19 mouse cellular contexts compared by ENCODE assay signal in the genomic region with DNA sequence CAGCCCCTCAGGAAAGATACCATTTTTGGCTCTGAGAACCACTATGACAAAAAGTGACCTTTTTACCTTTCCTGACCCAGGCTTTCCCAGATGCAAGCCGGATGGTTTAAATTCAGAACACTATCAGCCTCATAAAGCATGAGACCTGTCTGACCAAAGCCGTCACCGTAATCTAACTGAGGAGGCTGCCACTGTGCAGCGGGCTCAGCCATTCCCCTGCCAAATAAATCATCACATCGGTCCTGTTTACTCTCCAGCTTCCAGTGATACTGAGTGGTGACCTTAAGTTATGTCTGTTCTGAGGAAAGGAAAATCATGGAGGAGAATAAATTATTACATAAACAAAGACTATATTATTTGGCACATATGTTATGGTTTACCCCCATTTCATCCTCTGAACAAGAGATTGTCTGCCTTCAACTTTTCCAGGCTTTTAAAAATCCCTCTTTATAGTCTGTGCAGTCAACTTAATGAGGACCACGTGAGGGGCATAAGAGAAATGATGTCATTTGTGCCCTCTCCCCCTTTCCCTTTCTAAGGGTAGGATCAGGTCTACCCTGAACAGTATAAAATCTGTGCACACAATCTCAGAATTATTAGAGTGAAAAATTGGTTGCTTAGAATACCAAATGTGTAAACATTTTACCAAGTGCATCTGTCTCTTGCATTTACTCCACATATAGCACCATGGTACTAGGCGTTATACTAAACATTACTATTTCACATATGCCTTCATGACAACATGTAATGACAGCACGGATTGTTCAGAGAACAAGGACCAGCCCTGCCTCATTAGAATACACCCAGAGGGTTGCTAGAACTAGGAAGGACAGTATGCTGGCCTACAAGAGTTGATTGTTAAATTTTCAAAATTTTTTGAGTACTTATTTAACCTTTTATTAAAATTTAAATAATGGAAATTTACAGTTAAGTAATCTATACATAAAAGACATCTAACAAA.
DNase-seq lines count a peak whose midpoint lies in the region; ATAC-seq lines count a peak whose summit lies in the region.
"Had no signal": no experiment of that assay in that cellular context is flagged by ENCODE, and none has a peak within 500 bp of the region (broad histone marks: within the 10 kb centered on the region; RNA-seq: fewer than 3 reads in every experiment).

No protein-coding gene starts in this region.

- H3K4me3 ChIP-seq in heart, embryonic 14.5 days (ENCODE audit: control insufficient read depth in 1 of 2, insufficient read depth in 1 of 2, low read depth in 1 of 2, low read length in 2 of 2): no peak overlapping the region
- H3K4me3 ChIP-seq in lung, embryonic 16.5 days (ENCODE audit: low read length): no peak overlapping the region
- H3K4me3 ChIP-seq in forebrain, embryonic 16.5 days (replicated peaks; ENCODE audit: low read length): no peak overlapping the region
- H3K4me3 ChIP-seq in neural tube, embryonic 14.5 days (ENCODE audit: low read depth, low read length): no peak overlapping the region
- H3K4me3 ChIP-seq: limb, embryonic 15.5 days; midbrain, embryonic 10.5 days had no signal

- H3K27me3 ChIP-seq in heart, embryonic 14.5 days (ENCODE audit: control insufficient read depth, insufficient read depth, low read length): no peaks in the 10 kb centered on the region
- H3K27me3 ChIP-seq in lung, embryonic 16.5 days (ENCODE audit: control insufficient read depth, insufficient read depth, low read depth, low read length): no peaks in the 10 kb centered on the region
- H3K27me3 ChIP-seq in forebrain, embryonic 16.5 days (replicated peaks; ENCODE audit: control insufficient read depth, insufficient read depth, low read length): no peaks in the 10 kb centered on the region
- no peaks in the 10 kb centered on the region for H3K27me3 ChIP-seq in neural tube, embryonic 14.5 days (ENCODE audit: control insufficient read depth, insufficient read depth, low read length)
- H3K27me3 ChIP-seq: limb, embryonic 15.5 days had no signal

- no peaks in the 10 kb centered on the region for H3K9me3 ChIP-seq in heart, embryonic 14.5 days (ENCODE audit: control insufficient read depth, low read length)
- no peaks in the 10 kb centered on the region for H3K9me3 ChIP-seq in lung, embryonic 16.5 days (ENCODE audit: control insufficient read depth, low read length)
- H3K9me3 ChIP-seq in forebrain, embryonic 16.5 days (ENCODE audit: control insufficient read depth, low read length): no peaks in the 10 kb centered on the region
- no peaks in the 10 kb centered on the region for H3K9me3 ChIP-seq in neural tube, embryonic 14.5 days (ENCODE audit: control insufficient read depth, low read length)
- H3K9me3 ChIP-seq: G1E; limb, embryonic 15.5 days; midbrain, embryonic 10.5 days had no signal

- H3K27ac ChIP-seq in heart, embryonic 14.5 days (replicated peaks in 1 of 2; ENCODE audit: control insufficient read depth in 1 of 2, insufficient read depth in 1 of 2, low read depth in 2 of 2, low read length in 2 of 2): peak overlapping the region in 1 of 2 experiments; percentile 10; a peak in 2 of 4 replicates
- H3K27ac ChIP-seq in lung, embryonic 16.5 days (ENCODE audit: low read length): no peak overlapping the region
- H3K27ac ChIP-seq in forebrain, embryonic 16.5 days (ENCODE audit: low read length): no peak overlapping the region
- H3K27ac ChIP-seq in neural tube, embryonic 14.5 days (ENCODE audit: low read depth, low read length): no peak overlapping the region
- H3K27ac ChIP-seq: limb, embryonic 15.5 days; midbrain, embryonic 10.5 days had no signal

- H3K4me1 ChIP-seq in heart, embryonic 14.5 days (ENCODE audit: control insufficient read depth in 2 of 2, insufficient read depth in 2 of 2, low read length in 2 of 2): peaks cover 0 to 5% of the 10 kb centered on the region in 2 experiments; a peak in 2 of 4 replicates
- 0 out of 2 replicates have a peak, but pooled peaks cover 2% of the 10 kb centered on the region for H3K4me1 ChIP-seq in lung, embryonic 16.5 days (replicated peaks; ENCODE audit: control insufficient read depth, insufficient read depth, low read length)
- H3K4me1 ChIP-seq in forebrain, embryonic 16.5 days (replicated peaks; ENCODE audit: control insufficient read depth, insufficient read depth, low read length): no peaks in the 10 kb centered on the region
- no peaks in the 10 kb centered on the region for H3K4me1 ChIP-seq in neural tube, embryonic 14.5 days (ENCODE audit: control insufficient read depth, insufficient read depth, low read length)
- H3K4me1 ChIP-seq: midbrain, embryonic 10.5 days had no signal

- peak; percentile 17; the same call in 1 of the 2 replicates for ATAC-seq in heart, embryonic 14.5 days (ENCODE audit: insufficient number of reproducible peaks, insufficient read depth, low FRiP score, low read depth)
- ATAC-seq in lung, embryonic 16.5 days (ENCODE audit: low read depth): peak; percentile 28; the same call in 1 of the 2 replicates
- ATAC-seq in forebrain, embryonic 16.5 days: 0 out of 2 replicates have a peak, but pooled peaks have one; percentile 62
- peak; percentile 75; the same call in 1 of the 2 replicates for ATAC-seq in neural tube, embryonic 14.5 days (ENCODE audit: low read depth)
- ATAC-seq: inflammation-experienced regulatory T-cells, adult 6 months had no signal

- 31% methylated on average over 8 of the region's 8 CpGs for WGBS in heart, embryonic 14.5 days
- 27% methylated on average over 8 of the region's 8 CpGs for WGBS in lung, embryonic 16.5 days
- 23% methylated on average over 8 of the region's 8 CpGs for WGBS in forebrain, embryonic 16.5 days
- 34% methylated on average over 8 of the region's 8 CpGs for WGBS in neural tube, embryonic 14.5 days

- H3K9ac ChIP-seq in heart, embryonic 14.5 days (ENCODE audit: low read length): no peak overlapping the region
- no peak overlapping the region for H3K9ac ChIP-seq in lung, embryonic 16.5 days (ENCODE audit: low read length)
- no peak overlapping the region for H3K9ac ChIP-seq in forebrain, embryonic 16.5 days (replicated peaks; ENCODE audit: low read depth, low read length)
- H3K9ac ChIP-seq in neural tube, embryonic 14.5 days (replicated peaks; ENCODE audit: low read depth, low read length): no peak overlapping the region
- H3K9ac ChIP-seq: limb, embryonic 15.5 days had no signal

- peak overlapping the region; percentile 32; the same call in 1 of the 2 replicates for H3K4me2 ChIP-seq in heart, embryonic 14.5 days (ENCODE audit: low read length)
- no peak overlapping the region for H3K4me2 ChIP-seq in lung, embryonic 16.5 days (ENCODE audit: low read depth, low read length)
- H3K4me2 ChIP-seq in forebrain, embryonic 16.5 days (ENCODE audit: low read length): no peak overlapping the region
- no peak overlapping the region for H3K4me2 ChIP-seq in neural tube, embryonic 14.5 days (ENCODE audit: low read depth, low read length)
- H3K4me2 ChIP-seq: limb, embryonic 15.5 days had no signal

- no peak for DNase-seq in heart, adult 9 months (ENCODE audit: low spot score in 2 of 2)
- no peak for DNase-seq in lung, postnatal 36 days
- DNase-seq in testis, postnatal 10 days (ENCODE audit: low spot score): no peak
- no peak for DNase-seq in cerebellum, adult 11 months
- DNase-seq: adrenal gland, postnatal 14 days; cerebellum, postnatal 14 days; gastrocnemius, postnatal 10 days; kidney, postnatal 4 days; layer of hippocampus, postnatal 36 days; lung, adult 2 months; right cerebral cortex, postnatal 4 days had no signal

- no peaks in the 10 kb centered on the region for H3K36me3 ChIP-seq in heart, embryonic 14.5 days (ENCODE audit: control insufficient read depth, insufficient read depth, low read length)
- H3K36me3 ChIP-seq in lung, embryonic 16.5 days (ENCODE audit: control insufficient read depth, insufficient read depth, low read length): no peaks in the 10 kb centered on the region
- H3K36me3 ChIP-seq in forebrain, embryonic 16.5 days (ENCODE audit: control insufficient read depth, insufficient read depth): no peaks in the 10 kb centered on the region
- no peaks in the 10 kb centered on the region for H3K36me3 ChIP-seq in neural tube, embryonic 14.5 days (ENCODE audit: control insufficient read depth, insufficient read depth, low read length)
- H3K36me3 ChIP-seq: G1E; limb, embryonic 15.5 days; midbrain, embryonic 10.5 days had no signal

Comparison
In these comparisons a context has a peak if more than half of its experiments do, and no peak if none do; other contexts are left out.
1. ATAC-seq: peak in every context shown above with its lines; median percentile 75 in neural tube, embryonic 14.5 days; 62 in forebrain, embryonic 16.5 days; 28 in lung, embryonic 16.5 days; 17 in heart, embryonic 14.5 days.